Mouse (Mus musculus): ENCODE measurements around the gene Rela. TPM values are rescaled to one million over a fixed set of nuclear protein-coding genes. Genes with fewer than 3 reads are reported as not detected.
A peak's percentile ranks its signal among the peaks of the same experiment; 100 is the strongest.

The Rela gene
- polyA plus RNA-seq (2014; fragmentation: Nextera tagmentation; extraction: Ambion mirVana) = 30.0 and 30.2 TPM in 2 replicates

DNA sequence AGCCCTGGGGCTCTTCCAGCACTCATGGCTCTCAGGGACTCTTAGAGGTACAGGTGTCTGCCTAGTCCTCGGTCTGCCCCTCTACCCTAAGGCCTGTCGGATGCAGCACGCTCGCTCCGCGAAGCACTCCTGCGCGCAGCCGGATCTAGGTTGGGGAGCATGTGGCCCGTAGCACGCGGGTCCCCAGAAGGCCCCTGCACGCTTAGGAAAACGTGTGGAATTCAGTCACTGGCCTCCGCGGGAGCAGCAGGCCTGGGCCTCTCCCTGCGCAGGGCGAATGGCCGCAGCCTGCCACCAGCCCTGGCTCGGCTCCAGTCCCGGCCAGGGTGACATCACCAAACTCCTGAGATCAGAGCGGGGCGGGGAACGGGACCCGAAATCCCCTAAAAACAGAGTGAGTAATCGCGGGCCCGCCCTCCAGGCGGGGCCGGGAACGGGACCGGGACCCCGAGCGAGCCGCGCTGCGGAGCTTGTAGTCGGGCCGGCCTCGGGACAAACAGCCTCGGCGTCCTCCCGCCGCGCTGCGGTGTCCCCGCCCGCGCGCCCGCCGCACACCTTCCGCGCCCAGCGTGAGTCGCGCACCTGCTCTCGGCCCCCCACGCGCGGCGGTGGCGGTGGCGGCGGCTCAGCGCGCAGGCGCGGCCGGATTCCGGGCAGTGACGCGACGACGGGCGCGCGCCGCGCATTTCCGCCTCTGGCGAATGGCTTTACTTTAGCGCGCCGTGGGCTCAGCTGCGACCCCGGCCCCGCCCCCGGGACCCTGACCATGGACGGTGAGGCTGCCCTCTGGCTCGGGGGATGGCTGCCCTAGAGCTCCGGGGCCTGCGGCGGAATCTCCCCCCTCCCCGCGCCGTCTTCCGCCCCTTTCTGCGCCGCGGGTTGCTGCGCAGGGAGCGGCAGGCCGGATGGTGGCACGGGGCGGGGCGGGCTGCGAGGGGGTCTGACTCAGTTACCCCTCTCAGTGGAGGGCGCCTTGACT, at the start of gene Rela:
Rela (plus strand) TSS at position 415 of the 979 bp plus-strand sequence.
- peak within 1 kb of the TSS; percentile 91 for H3K27ac ChIP-seq (replicated peaks; ENCODE audit: low read depth, low read length)
- ATAC-seq (ENCODE audit: low FRiP score, low TSS enrichment) (peak; percentile 82), DNase-seq (peak; percentile 94)
- H3K27me3 ChIP-seq (ENCODE audit: control insufficient read depth, insufficient read depth, low read length) = no peaks in the 10 kb centered on the region
- H3K36me3 ChIP-seq (ENCODE audit: control insufficient read depth, insufficient read depth, low read length) = peaks cover 38% of the 10 kb centered on the region
- H3K9me3 ChIP-seq (ENCODE audit: control insufficient read depth, low read length) = no peaks in the 10 kb centered on the region
- peak within 1 kb of the TSS; percentile 97 for H3K4me2 ChIP-seq (ENCODE audit: low read length)
- peak within 1 kb of the TSS; percentile 91 for H3K9ac ChIP-seq (replicated peaks; ENCODE audit: low read length)
- peaks cover 12% of the 10 kb centered on the region for H3K4me1 ChIP-seq (ENCODE audit: control insufficient read depth, insufficient read depth, low read length)
- under 1% methylated on average over 103 of the region's 109 CpGs for WGBS
- H3K4me3 ChIP-seq (replicated peaks; ENCODE audit: low read depth, low read length) = peak within 1 kb of the TSS; percentile 77

DNA sequence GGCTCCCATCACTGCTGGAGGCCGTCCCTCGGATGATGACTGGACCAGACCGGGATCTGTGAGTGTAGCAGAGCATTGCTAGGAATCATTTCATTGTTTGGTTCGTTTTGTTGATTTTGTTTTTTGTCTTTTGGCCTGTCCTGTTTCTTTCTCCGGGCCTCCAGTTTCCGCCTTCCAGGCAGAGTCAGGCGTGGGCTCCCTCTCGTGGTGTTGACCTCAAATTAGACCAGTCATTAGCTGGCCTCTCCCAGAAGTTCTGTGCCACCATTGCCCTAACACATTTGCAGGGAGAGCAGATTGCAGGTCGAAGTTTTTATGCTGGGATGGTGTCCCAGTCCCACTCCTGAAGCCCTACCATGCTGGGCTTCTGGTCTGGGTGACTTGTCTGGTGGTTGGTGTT, 48.1 kb upstream of the Rela start:
- no peak overlapping the region for H3K9ac ChIP-seq (replicated peaks; ENCODE audit: low read length)
- DNase-seq (no peak), ATAC-seq (ENCODE audit: low FRiP score, low TSS enrichment) (no peak)
- no peak overlapping the region for H3K27ac ChIP-seq (replicated peaks; ENCODE audit: low read depth, low read length)
- no peaks in the 10 kb centered on the region for H3K36me3 ChIP-seq (ENCODE audit: control insufficient read depth, insufficient read depth, low read length)
- H3K9me3 ChIP-seq (ENCODE audit: control insufficient read depth, low read length) = no peaks in the 10 kb centered on the region
- H3K27me3 ChIP-seq (ENCODE audit: control insufficient read depth, insufficient read depth, low read length) = no peaks in the 10 kb centered on the region
- WGBS = 75% methylated on average over 9 of the region's 9 CpGs
- no peaks in the 10 kb centered on the region for H3K4me1 ChIP-seq (ENCODE audit: control insufficient read depth, insufficient read depth, low read length)
- H3K4me2 ChIP-seq (ENCODE audit: low read length) = no peak overlapping the region
- no peak overlapping the region for H3K4me3 ChIP-seq (replicated peaks; ENCODE audit: low read depth, low read length)

DNA sequence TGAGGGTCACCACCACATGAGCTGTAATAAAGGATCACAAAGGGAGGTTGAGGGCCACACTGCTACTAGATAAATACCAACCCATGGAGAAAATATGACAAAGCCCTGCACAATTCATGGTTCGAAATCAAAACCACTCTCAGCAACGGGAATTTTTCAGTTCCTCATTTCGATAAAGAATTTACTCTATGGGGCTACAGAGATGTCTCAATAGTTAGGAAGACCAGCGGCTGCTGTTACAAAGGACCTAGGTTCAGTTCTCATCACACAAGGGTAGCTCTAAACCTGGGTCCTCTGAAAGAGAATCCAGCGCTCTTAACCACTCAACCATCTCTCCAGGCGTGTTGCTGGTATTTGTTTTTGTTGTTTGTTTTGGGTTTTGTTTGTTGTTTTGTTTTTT, 45.4 kb upstream of the Rela start:
- Histone ChIP-seq H3K4me3 (replicated peaks; ENCODE audit: low read depth, low read length) (no peak overlapping the region), H3K9me3 (ENCODE audit: control insufficient read depth, low read length) (no peaks in the 10 kb centered on the region), H3K9ac (replicated peaks; ENCODE audit: low read length) (no peak overlapping the region), H3K4me2 (ENCODE audit: low read length) (no peak overlapping the region), H3K4me1 (ENCODE audit: control insufficient read depth, insufficient read depth, low read length) (no peaks in the 10 kb centered on the region), H3K36me3 (ENCODE audit: control insufficient read depth, insufficient read depth, low read length) (no peaks in the 10 kb centered on the region), H3K27ac (replicated peaks; ENCODE audit: low read depth, low read length) (no peak overlapping the region), H3K27me3 (ENCODE audit: control insufficient read depth, insufficient read depth, low read length) (no peaks in the 10 kb centered on the region)
- WGBS = 92% methylated on average over 6 of the region's 6 CpGs
- ATAC-seq (ENCODE audit: low FRiP score, low TSS enrichment) (no peak), DNase-seq (no peak)

DNA sequence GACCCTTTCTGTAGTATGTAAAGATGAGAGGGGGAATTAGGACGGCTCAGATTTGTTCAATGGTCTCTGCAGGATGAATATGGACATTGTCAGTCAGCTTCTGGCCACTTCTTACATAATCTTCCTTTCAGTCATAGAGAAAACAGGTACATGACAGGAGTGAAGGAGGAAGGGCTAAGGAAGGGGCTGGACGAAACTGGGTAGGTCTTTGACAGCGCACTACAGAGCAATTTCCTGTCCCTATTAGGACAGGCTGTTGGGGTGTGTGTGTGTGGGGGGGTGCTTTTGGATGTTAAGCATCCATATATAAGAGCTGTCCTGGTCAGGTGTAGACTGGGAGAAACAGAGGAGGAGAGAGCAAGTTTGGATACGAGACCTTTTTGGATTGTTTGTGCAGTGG, 38.1 kb upstream of the Rela start:
- Histone ChIP-seq H3K4me2 (ENCODE audit: low read length) (no peak overlapping the region), H3K4me1 (ENCODE audit: control insufficient read depth, insufficient read depth, low read length) (peaks cover 10% of the 10 kb centered on the region), H3K4me3 (replicated peaks; ENCODE audit: low read depth, low read length) (no peak overlapping the region), H3K9me3 (ENCODE audit: control insufficient read depth, low read length) (no peaks in the 10 kb centered on the region), H3K27ac (replicated peaks; ENCODE audit: low read depth, low read length) (no peak overlapping the region), H3K27me3 (ENCODE audit: control insufficient read depth, insufficient read depth, low read length) (no peaks in the 10 kb centered on the region), H3K9ac (replicated peaks; ENCODE audit: low read length) (no peak overlapping the region), H3K36me3 (ENCODE audit: control insufficient read depth, insufficient read depth, low read length) (peaks cover 14% of the 10 kb centered on the region)
- ATAC-seq (ENCODE audit: low FRiP score, low TSS enrichment) = no peak
- no peak for DNase-seq
- WGBS = 78% methylated on average over 4 of the region's 4 CpGs

DNA sequence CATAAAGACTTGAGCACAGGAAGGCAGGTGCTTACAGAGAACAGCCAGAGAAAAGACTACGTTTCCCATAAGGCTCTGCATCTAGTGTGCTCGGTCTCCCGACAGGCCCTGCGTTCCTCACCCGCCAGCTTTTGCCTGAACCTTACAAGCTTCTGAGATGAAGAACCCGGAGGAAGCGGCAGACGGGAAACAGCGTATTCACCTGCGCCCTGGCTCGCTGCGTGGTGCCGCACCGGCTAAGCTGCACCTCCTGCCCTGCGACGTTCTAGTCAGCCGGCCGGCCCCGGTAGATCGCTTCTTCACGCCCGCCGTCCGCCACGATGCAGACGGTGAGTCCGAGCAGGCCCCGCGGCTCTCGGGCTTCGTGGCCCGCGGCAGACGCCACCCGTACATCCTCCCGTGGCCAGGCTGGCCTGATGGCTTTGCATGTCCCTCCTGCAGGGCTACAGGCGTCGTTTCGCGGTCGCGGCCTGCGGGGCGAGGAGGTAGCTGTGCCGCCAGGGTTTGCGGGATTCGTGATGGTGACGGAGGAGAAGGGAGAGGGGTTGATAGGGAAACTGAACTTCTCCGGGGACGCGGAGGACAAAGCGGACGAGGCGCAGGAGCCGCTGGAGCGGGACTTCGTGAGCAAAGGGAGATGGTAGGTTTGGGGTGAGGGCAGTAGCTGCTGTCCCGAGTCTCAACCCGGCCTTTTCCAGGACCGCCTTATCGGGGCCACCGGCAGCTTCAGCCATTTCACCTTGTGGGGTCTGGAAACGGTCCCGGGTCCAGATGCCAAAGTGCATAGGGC, 35.3 kb upstream of the Rela start, which contains the start of gene Rnaseh2c:
Rnaseh2c (plus strand) TSS at position 122 of the 790 bp plus-strand sequence.
- Histone ChIP-seq H3K36me3 (ENCODE audit: control insufficient read depth, insufficient read depth, low read length) (peaks cover 41% of the 10 kb centered on the region), H3K4me3 (replicated peaks; ENCODE audit: low read depth, low read length) (peak within 1 kb of the TSS; percentile 74), H3K4me2 (ENCODE audit: low read length) (peak within 1 kb of the TSS; percentile 92), H3K4me1 (ENCODE audit: control insufficient read depth, insufficient read depth, low read length) (peaks cover 10% of the 10 kb centered on the region), H3K9ac (replicated peaks; ENCODE audit: low read length) (peak within 1 kb of the TSS; percentile 80), H3K27me3 (ENCODE audit: control insufficient read depth, insufficient read depth, low read length) (no peaks in the 10 kb centered on the region), H3K9me3 (ENCODE audit: control insufficient read depth, low read length) (no peaks in the 10 kb centered on the region), H3K27ac (replicated peaks; ENCODE audit: low read depth, low read length) (peak within 1 kb of the TSS; percentile 84)
- ATAC-seq (ENCODE audit: low FRiP score, low TSS enrichment) (peak; percentile 84), DNase-seq (peak; percentile 93)
- WGBS = under 1% methylated on average over 64 of the region's 64 CpGs

DNA sequence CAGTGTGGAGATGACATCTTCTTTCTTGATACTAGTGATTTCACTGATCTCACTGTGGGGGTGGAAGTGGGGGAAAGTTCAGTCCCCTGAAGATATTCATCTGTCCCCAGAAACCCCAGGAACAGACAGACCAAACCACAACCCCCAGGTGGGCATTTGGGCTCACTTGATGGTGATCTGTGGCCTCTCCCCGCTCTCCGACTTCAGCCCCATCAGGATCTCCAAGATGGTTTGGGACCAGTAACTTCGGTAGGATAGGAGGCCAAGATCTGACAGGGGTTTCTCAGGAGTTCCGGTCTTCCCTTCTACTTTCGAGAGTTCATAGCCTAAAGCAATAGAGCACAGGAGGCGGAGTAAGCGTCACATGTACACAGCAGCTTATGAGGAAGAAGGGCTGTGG, 33.6 kb upstream of the Rela start:
- H3K4me1 ChIP-seq (ENCODE audit: control insufficient read depth, insufficient read depth, low read length) = peaks cover 17% of the 10 kb centered on the region
- DNase-seq = no peak
- no peaks in the 10 kb centered on the region for H3K27me3 ChIP-seq (ENCODE audit: control insufficient read depth, insufficient read depth, low read length)
- peaks cover 59% of the 10 kb centered on the region for H3K36me3 ChIP-seq (ENCODE audit: control insufficient read depth, insufficient read depth, low read length)
- H3K27ac ChIP-seq (replicated peaks; ENCODE audit: low read depth, low read length) = no peak overlapping the region
- H3K9me3 ChIP-seq (ENCODE audit: control insufficient read depth, low read length) = no peaks in the 10 kb centered on the region
- WGBS = 94% methylated on average over 7 of the region's 7 CpGs
- H3K9ac ChIP-seq (replicated peaks; ENCODE audit: low read length) = no peak overlapping the region
- no peak for ATAC-seq (ENCODE audit: low FRiP score, low TSS enrichment)
- no peak overlapping the region for H3K4me3 ChIP-seq (replicated peaks; ENCODE audit: low read depth, low read length)
- H3K4me2 ChIP-seq (ENCODE audit: low read length) = no peak overlapping the region

DNA sequence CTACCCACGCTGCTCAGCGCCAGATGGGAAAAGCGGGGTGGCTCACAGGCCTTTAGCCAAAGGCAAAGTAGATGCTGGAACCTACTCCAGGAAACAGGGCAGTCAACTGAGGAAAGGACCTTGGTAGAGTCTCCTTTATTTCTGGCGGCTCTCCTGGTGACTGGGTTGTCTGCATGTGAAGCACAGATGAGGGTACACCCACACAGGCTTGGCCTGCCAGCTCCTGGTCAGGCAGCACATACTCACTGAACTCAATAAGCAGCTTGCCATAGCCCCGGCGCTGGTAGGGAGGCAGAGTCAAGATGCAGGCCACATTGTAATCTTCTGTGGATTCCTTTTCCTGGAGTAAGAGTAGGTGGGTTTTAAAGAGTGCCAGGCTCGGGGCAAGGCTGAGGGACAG, 32.2 kb upstream of the Rela start:
- H3K9ac ChIP-seq (replicated peaks; ENCODE audit: low read length) = no peak overlapping the region
- no peak overlapping the region for H3K4me3 ChIP-seq (replicated peaks; ENCODE audit: low read depth, low read length)
- WGBS = 92% methylated on average over 7 of the region's 7 CpGs
- peaks cover 24% of the 10 kb centered on the region for H3K4me1 ChIP-seq (ENCODE audit: control insufficient read depth, insufficient read depth, low read length)
- no peak overlapping the region for H3K27ac ChIP-seq (replicated peaks; ENCODE audit: low read depth, low read length)
- H3K4me2 ChIP-seq (ENCODE audit: low read length) = no peak overlapping the region
- peaks cover 61% of the 10 kb centered on the region for H3K36me3 ChIP-seq (ENCODE audit: control insufficient read depth, insufficient read depth, low read length)
- no peak for ATAC-seq (ENCODE audit: low FRiP score, low TSS enrichment)
- no peak for DNase-seq
- H3K27me3 ChIP-seq (ENCODE audit: control insufficient read depth, insufficient read depth, low read length) = no peaks in the 10 kb centered on the region
- no peaks in the 10 kb centered on the region for H3K9me3 ChIP-seq (ENCODE audit: control insufficient read depth, low read length)

DNA sequence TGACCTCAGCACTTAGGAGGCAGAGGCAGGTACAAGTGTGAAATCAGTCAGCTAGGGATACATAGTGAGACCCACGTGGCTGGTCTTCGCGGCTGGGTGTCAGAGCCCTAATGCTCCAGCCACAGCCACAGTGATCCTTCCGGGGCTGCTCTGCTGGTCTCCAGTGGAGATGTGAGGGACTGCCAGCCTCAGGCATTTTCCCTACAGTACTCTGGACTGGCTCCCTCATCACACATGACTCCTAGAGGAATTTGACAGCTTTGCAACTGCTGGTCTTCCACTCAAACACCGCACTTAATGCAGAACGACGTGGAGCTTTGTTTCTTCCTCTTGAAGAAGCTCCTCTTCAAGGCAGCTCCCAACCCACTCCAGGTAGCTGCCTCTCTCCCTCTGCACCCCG, 31.1 kb upstream of the Rela start:
- DNase-seq = no peak
- H3K4me1 ChIP-seq (ENCODE audit: control insufficient read depth, insufficient read depth, low read length) = peaks cover 33% of the 10 kb centered on the region

More for the DNA sequence above, 31.1 kb upstream of the Rela start:
- 89% methylated on average over 8 of the region's 8 CpGs for WGBS
- no peaks in the 10 kb centered on the region for H3K9me3 ChIP-seq (ENCODE audit: control insufficient read depth, low read length)
- H3K27me3 ChIP-seq (ENCODE audit: control insufficient read depth, insufficient read depth, low read length) = no peaks in the 10 kb centered on the region
- H3K4me2 ChIP-seq (ENCODE audit: low read length) = no peak overlapping the region
- H3K4me3 ChIP-seq (replicated peaks; ENCODE audit: low read depth, low read length) = no peak overlapping the region
- H3K36me3 ChIP-seq (ENCODE audit: control insufficient read depth, insufficient read depth, low read length) = peaks cover 61% of the 10 kb centered on the region
- H3K27ac ChIP-seq (replicated peaks; ENCODE audit: low read depth, low read length) = no peak overlapping the region
- ATAC-seq (ENCODE audit: low FRiP score, low TSS enrichment) = no peak
- H3K9ac ChIP-seq (replicated peaks; ENCODE audit: low read length) = no peak overlapping the region
